Mouse (Mus musculus) intestine, embryonic 14.5 days (tissue): Measurements from ENCODE around the gene Ugt1a1. TPM values are rescaled to one million over a fixed set of nuclear protein-coding genes. Genes with fewer than 3 reads are reported as not detected.

Source experiments
- ATAC-seq: fragments of 200-750 bp; cut with Nextera tagmentation; replicated peaks from 2 replicates; pipeline ENCODE4 v1.8.0; 2017; ENCODE audit warnings: low read depth, moderate number of reproducible peaks, moderate TSS enrichment, moderate library complexity; ENCODE audit not compliant: low FRiP score, low TSS enrichment
- DNase-seq: peaks from one replicate; pipeline ENCODE4 v3.0.0-alpha.2; 2018; ENCODE audit warnings: low spot score
- H3K27ac ChIP-seq: fragments of 300-500 bp; sonication (generic); 2 replicates; pipeline ENCODE4 v1.5.1; 2014; ENCODE audit warnings: low read depth, mild to moderate bottlenecking, control low read depth
- H3K27me3 ChIP-seq: fragments of 300-500 bp; sonication (generic); replicated peaks from 2 replicates; pipeline ENCODE4 v1.6.1; 2014; ENCODE audit warnings: low read length, control low read depth; ENCODE audit not compliant: control insufficient read depth, insufficient read depth
- H3K36me3 ChIP-seq: fragments of 300-500 bp; sonication (generic); 2 replicates; pipeline ENCODE4 v1.6.1; 2014; ENCODE audit warnings: low read length, control low read depth; ENCODE audit not compliant: control insufficient read depth, insufficient read depth
- H3K4me1 ChIP-seq: fragments of 300-500 bp; sonication (generic); replicated peaks from 2 replicates; pipeline ENCODE4 v1.6.1; 2014; ENCODE audit warnings: low read length, control low read depth, mixed read lengths; ENCODE audit not compliant: control insufficient read depth, insufficient read depth
- H3K4me2 ChIP-seq: fragments of 300-500 bp; sonication (generic); 2 replicates; pipeline ENCODE4 v1.6.1; 2014; ENCODE audit warnings: low read length
- H3K4me3 ChIP-seq: fragments of 300-500 bp; sonication (generic); 2 replicates; pipeline ENCODE4 v1.5.1; 2014; ENCODE audit warnings: low read depth, low read length, control low read depth, mixed read lengths
- H3K9ac ChIP-seq: fragments of 300-500 bp; sonication (generic); 2 replicates; pipeline ENCODE4 v1.6.1; 2014; ENCODE audit warnings: mild to moderate bottlenecking, low read length
- H3K9me3 ChIP-seq: fragments of 300-500 bp; sonication (generic); 2 replicates; pipeline ENCODE4 v1.6.1; 2016; ENCODE audit warnings: low read length, control low read depth; ENCODE audit not compliant: control insufficient read depth
- WGBS: fragments of 180-500 bp; shearing (Covaris S2); extraction: QIAGEN DNeasy Blood & Tissue Kit; methylation state at CpG from one replicate; pipeline ENCODE4 v1.1.7; 2014; 5-methylcytosine and 5-hydroxymethylcytosine counted together
- polyA plus RNA-seq: library from polyadenylated mRNA; unstranded; fragments of >200 nt; fragmentation: Nextera tagmentation; extraction: Ambion mirVana; gene quantifications from 2 replicates; pipeline ENCODE4 v1.2.1, GENCODE M21; 2014

Gene Ugt1a1
- polyA plus RNA-seq, 1 experiment from 2014 or later = 3.3 TPM

DNA sequence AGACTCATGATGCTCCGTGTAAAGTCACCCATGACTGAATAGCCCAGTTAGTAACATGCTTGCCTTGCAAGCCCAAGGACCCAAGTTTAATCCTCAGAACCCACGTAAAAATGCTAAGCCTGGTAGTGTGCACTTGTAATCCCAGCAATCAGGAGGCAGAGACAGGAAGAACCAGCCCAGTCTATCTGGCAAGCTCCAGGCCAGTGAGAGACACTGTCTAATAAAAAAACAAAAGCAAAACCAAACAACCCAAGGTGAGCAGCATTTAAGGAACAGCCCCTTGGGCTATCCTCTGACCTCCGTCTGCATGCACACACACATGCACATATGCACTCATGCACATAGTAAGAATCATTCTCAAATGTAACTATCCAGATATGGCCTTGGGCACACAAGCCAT is 17.8 kb downstream of the Ugt1a1 start:
- no peaks in the 10 kb centered on the region for H3K27me3 ChIP-seq
- peaks cover 84% of the 10 kb centered on the region for H3K9me3 ChIP-seq
- WGBS = 83% methylated on average over 3 of the region's 3 CpGs
- H3K4me2 ChIP-seq = no peak overlapping the region
- no peak overlapping the region for H3K27ac ChIP-seq
- ATAC-seq = no peak
- H3K9ac ChIP-seq = no peak overlapping the region
- H3K36me3 ChIP-seq = no peaks in the 10 kb centered on the region
- no peak overlapping the region for H3K4me3 ChIP-seq
- DNase-seq = no peak
- H3K4me1 ChIP-seq = no peaks in the 10 kb centered on the region

GRCm38 (mm10) chr1:88229986-88230385 is 18.2 kb downstream of the Ugt1a1 start:
- Histone ChIP-seq H3K4me2 (no peak overlapping the region), H3K9me3 (peaks cover 89% of the 10 kb centered on the region), H3K36me3 (no peaks in the 10 kb centered on the region), H3K27me3 (no peaks in the 10 kb centered on the region), H3K4me3 (no peak overlapping the region), H3K4me1 (no peaks in the 10 kb centered on the region), H3K27ac (no peak overlapping the region), H3K9ac (no peak overlapping the region)
- no peak for DNase-seq
- WGBS = 83% methylated on average over 5 of the region's 5 CpGs
- no peak for ATAC-seq

GRCm38 (mm10) chr1:88230421-88230820 is 18.7 kb downstream of the Ugt1a1 start:
- Histone ChIP-seq H3K4me1 (no peaks in the 10 kb centered on the region), H3K4me3 (no peak overlapping the region), H3K9ac (no peak overlapping the region), H3K9me3 (peaks cover 91% of the 10 kb centered on the region), H3K4me2 (no peak overlapping the region), H3K27ac (no peak overlapping the region), H3K27me3 (no peaks in the 10 kb centered on the region), H3K36me3 (no peaks in the 10 kb centered on the region)
- DNase-seq (no peak), ATAC-seq (no peak)
- WGBS = 72% methylated on average over 7 of the region's 7 CpGs

GRCm38 (mm10) chr1:88230981-88231802 is 19.4 kb downstream of the Ugt1a1 start:
- 75% methylated on average over 6 of the region's 6 CpGs for WGBS
- Histone ChIP-seq H3K4me3 (no peak overlapping the region), H3K9me3 (peaks cover 92% of the 10 kb centered on the region), H3K36me3 (no peaks in the 10 kb centered on the region), H3K4me1 (no peaks in the 10 kb centered on the region), H3K4me2 (no peak overlapping the region), H3K27me3 (no peaks in the 10 kb centered on the region), H3K9ac (no peak overlapping the region), H3K27ac (no peak overlapping the region)
- ATAC-seq (no peak), DNase-seq (no peak)

GRCm38 (mm10) chr1:88231803-88232499 is 20.2 kb downstream of the Ugt1a1 start:
- no peaks in the 10 kb centered on the region for H3K27me3 ChIP-seq
- DNase-seq (no peak), ATAC-seq (no peak)
- H3K9me3 ChIP-seq = peaks cover 89% of the 10 kb centered on the region
- H3K4me2 ChIP-seq = no peak overlapping the region
- no peaks in the 10 kb centered on the region for H3K4me1 ChIP-seq
- 71% methylated on average over 7 of the region's 7 CpGs for WGBS
- H3K27ac ChIP-seq = no peak overlapping the region
- no peaks in the 10 kb centered on the region for H3K36me3 ChIP-seq
- no peak overlapping the region for H3K4me3 ChIP-seq
- H3K9ac ChIP-seq = no peak overlapping the region

DNA sequence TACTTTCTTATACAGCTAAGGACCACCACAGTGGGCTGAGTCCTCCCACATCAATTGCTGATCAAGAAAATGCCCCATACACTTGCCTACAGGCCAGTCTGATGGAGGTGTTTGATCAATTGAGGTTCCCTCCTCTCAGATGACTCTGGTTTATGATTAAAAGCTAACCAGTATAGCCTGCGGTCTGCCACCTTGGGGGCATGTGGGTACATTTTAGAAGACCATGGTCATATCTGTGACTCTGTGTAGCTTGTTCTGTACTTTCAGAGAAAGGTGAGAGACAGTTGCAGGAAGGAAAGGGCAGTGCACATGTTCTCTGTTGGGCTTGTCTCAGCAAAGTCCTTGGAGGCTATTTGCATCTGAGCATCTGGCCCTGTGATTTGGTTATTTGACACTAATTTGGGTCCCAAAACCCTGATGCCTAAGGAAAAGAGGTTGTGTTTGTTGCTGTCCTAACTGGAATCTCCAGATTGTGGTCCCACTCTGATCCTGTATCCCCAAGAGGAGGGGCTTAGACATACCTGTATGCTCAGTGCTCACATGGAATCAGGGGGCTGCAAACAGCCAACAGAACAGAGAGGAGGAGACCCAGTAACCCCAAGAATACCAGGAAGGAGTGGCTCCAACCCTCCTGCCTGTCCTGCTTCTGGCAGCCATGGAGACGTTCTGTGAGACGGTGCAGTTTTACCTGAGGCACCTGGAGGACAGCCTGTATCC is 21.1 kb downstream of the Ugt1a1 start:
- Histone ChIP-seq H3K27ac (no peak overlapping the region), H3K4me3 (no peak overlapping the region), H3K4me1 (no peaks in the 10 kb centered on the region), H3K36me3 (no peaks in the 10 kb centered on the region), H3K27me3 (no peaks in the 10 kb centered on the region), H3K4me2 (no peak overlapping the region), H3K9ac (no peak overlapping the region), H3K9me3 (peaks cover 89% of the 10 kb centered on the region)
- no peak for ATAC-seq
- DNase-seq = no peak
- WGBS = 57% methylated on average over 3 of the region's 3 CpGs

GRCm38 (mm10) chr1:88233421-88234247 is 21.9 kb downstream of the Ugt1a1 start:
- H3K9me3 ChIP-seq = peaks cover 89% of the 10 kb centered on the region
- DNase-seq (no peak), ATAC-seq (no peak)

GRCm38 (mm10) chr1:88234248-88234610 is 22.5 kb downstream of the Ugt1a1 start:
- Histone ChIP-seq H3K4me3 (no peak overlapping the region), H3K36me3 (no peaks in the 10 kb centered on the region), H3K27me3 (no peaks in the 10 kb centered on the region), H3K9me3 (peaks cover 90% of the 10 kb centered on the region), H3K4me2 (no peak overlapping the region), H3K4me1 (no peaks in the 10 kb centered on the region), H3K9ac (no peak overlapping the region), H3K27ac (no peak overlapping the region)
- ATAC-seq (no peak), DNase-seq (no peak)
- WGBS = 65% methylated on average over 4 of the region's 4 CpGs

More at GRCm38 (mm10) chr1:88233421-88234247, 21.9 kb downstream of the Ugt1a1 start:
- no peaks in the 10 kb centered on the region for H3K4me1 ChIP-seq
- H3K36me3 ChIP-seq = no peaks in the 10 kb centered on the region
- H3K27me3 ChIP-seq = no peaks in the 10 kb centered on the region
- no peak overlapping the region for H3K4me3 ChIP-seq
- no peak overlapping the region for H3K27ac ChIP-seq
- no peak overlapping the region for H3K9ac ChIP-seq
- H3K4me2 ChIP-seq = no peak overlapping the region
- 68% methylated on average over 14 of the region's 14 CpGs for WGBS
